In genomic region chr13:92440286-92440685, GRCm38 (mm10) we compare ENCODE assay signal across 27 mouse cellular contexts. TPM values are rescaled to one million over a fixed set of nuclear protein-coding genes. Genes with fewer than 3 reads are reported as not detected.
DNase-seq lines count a peak whose midpoint lies in the region; ATAC-seq and TF ChIP-seq lines count a peak whose summit lies in the region.
"Had no signal": no experiment of that assay in that cellular context is flagged by ENCODE, and none has a peak within 500 bp of the region (broad histone marks: within the 10 kb centered on the region; RNA-seq: fewer than 3 reads in every experiment).

No protein-coding gene starts in this region.

- H3K9me3 ChIP-seq in liver, embryonic 12.5 days (replicated peaks) = no peaks in the 10 kb centered on the region
- H3K9me3 ChIP-seq: embryonic facial prominence, embryonic 13.5 days; embryonic facial prominence, embryonic 15.5 days; forebrain, embryonic 10.5 days; forebrain, embryonic 12.5 days; G1E had no signal

- WGBS in liver, embryonic 12.5 days (ENCODE audit: insufficient replicate concordance) = 66% methylated on average over 13 of the region's 13 CpGs

- no peak overlapping the region for H3K9ac ChIP-seq in liver, embryonic 12.5 days
- H3K9ac ChIP-seq: embryonic facial prominence, embryonic 13.5 days; embryonic facial prominence, embryonic 15.5 days; forebrain, embryonic 12.5 days had no signal

- no peak for ATAC-seq in liver, embryonic 12.5 days
- ATAC-seq: forebrain, embryonic 14.5 days; forebrain, embryonic 16.5 days had no signal

- DNase-seq in testis, postnatal 10 days (ENCODE audit: low spot score) = no peak
- DNase-seq in NIH3T3 (ENCODE audit: low read depth) (peak; percentile 7), ZHBTc4 (ENCODE audit: low read depth, low spot score) (peak; percentile 56)
- DNase-seq in testis, postnatal 14 days (ENCODE audit: low spot score) = peak; percentile 41
- DNase-seq in ovary, postnatal 14 days (ENCODE audit: low spot score) = no peak
- no peak for DNase-seq in layer of hippocampus, postnatal 10 days (ENCODE audit: low spot score in 2 of 2)
- DNase-seq: adrenal gland, adult 2 months; adrenal gland, postnatal 10 days; adrenal gland, postnatal 25 days; cerebellum, adult 11-12 months; cerebellum, adult 2 months; cerebellum, adult 9-10 months; cerebellum, postnatal 10 days; cerebellum, postnatal 25 days; embryo, embryonic 11 days had no signal

- no peak overlapping the region for H3K4me2 ChIP-seq in liver, embryonic 12.5 days
- H3K4me2 ChIP-seq: embryonic facial prominence, embryonic 13.5 days; embryonic facial prominence, embryonic 15.5 days; forebrain, embryonic 12.5 days had no signal

- no peak overlapping the region for H3K27ac ChIP-seq in testis, adult 2 months (ENCODE audit: control insufficient read depth, insufficient read depth, low read depth, low read length)
- H3K27ac ChIP-seq in liver, embryonic 12.5 days = no peak overlapping the region
- H3K27ac ChIP-seq: embryonic facial prominence, embryonic 13.5 days; embryonic facial prominence, embryonic 15.5 days; forebrain, embryonic 10.5 days; forebrain, embryonic 12.5 days had no signal

- H3K36me3 ChIP-seq in testis, adult 2 months (ENCODE audit: control insufficient read depth, insufficient read depth, low read length) = no peaks in the 10 kb centered on the region
- no peaks in the 10 kb centered on the region for H3K36me3 ChIP-seq in liver, embryonic 12.5 days
- H3K36me3 ChIP-seq: embryonic facial prominence, embryonic 13.5 days; embryonic facial prominence, embryonic 15.5 days; forebrain, embryonic 10.5 days; forebrain, embryonic 12.5 days; G1E had no signal

- TF ChIP-seq POLR2A in testis, adult 2 months (IDR thresholded peaks at IDR 0.05; ENCODE audit: control insufficient read depth, low read depth, low read length) = no peak

- no peak for TF ChIP-seq CTCF in testis, adult 2 months (IDR thresholded peaks at IDR 0.05; ENCODE audit: control insufficient read depth, insufficient read depth, insufficient replicate concordance, low read depth, low read length)

- peak overlapping the region; percentile 8; the same call in 1 of the 2 replicates for H3K4me3 ChIP-seq in testis, adult 2 months (ENCODE audit: control insufficient read depth, low read depth, low read length)
- H3K4me3 ChIP-seq in liver, embryonic 12.5 days = no peak overlapping the region
- H3K4me3 ChIP-seq: embryonic facial prominence, embryonic 13.5 days; embryonic facial prominence, embryonic 15.5 days; erythroblast, embryonic 14.5 days; forebrain, embryonic 10.5 days; forebrain, embryonic 12.5 days had no signal

- H3K4me1 ChIP-seq in testis, adult 2 months (ENCODE audit: control insufficient read depth, insufficient read depth, low read length) = peaks cover 11% of the 10 kb centered on the region
- H3K4me1 ChIP-seq in liver, embryonic 12.5 days = no peaks in the 10 kb centered on the region
- H3K4me1 ChIP-seq: embryonic facial prominence, embryonic 13.5 days; embryonic facial prominence, embryonic 15.5 days; forebrain, embryonic 10.5 days; forebrain, embryonic 12.5 days had no signal

- no peaks in the 10 kb centered on the region for H3K27me3 ChIP-seq in testis, adult 2 months (ENCODE audit: control insufficient read depth, insufficient read depth, low read length)
- H3K27me3 ChIP-seq in liver, embryonic 12.5 days (replicated peaks) = no peaks in the 10 kb centered on the region
- H3K27me3 ChIP-seq: embryonic facial prominence, embryonic 13.5 days; embryonic facial prominence, embryonic 15.5 days; forebrain, embryonic 12.5 days had no signal

RNA-seq across cellular contexts. Expression of gene Ankrd34b, which starts 14.6 kb away (rescaled TPM):
- polyA plus RNA-seq in testis, adult 2 months (2012; rRNA removed) = 0.06 and 0.08 TPM in 2 replicates
- not detected in 2 replicates for polyA plus RNA-seq in liver, embryonic 12.5 days (2016; fragmentation: Nextera tagmentation; extraction: Ambion mirVana)
- total RNA-seq in layer of hippocampus, postnatal 10 days (2021) = 10 to 100 TPM; 11.2 to 13.3 TPM
- polyA plus RNA-seq: C2C12; embryonic facial prominence, embryonic 11.5 days; embryonic facial prominence, embryonic 13.5 days; erythroblast, embryonic 14.5 days; G1E had no signal

RNA-seq across cellular contexts. Expression of gene Fam151b, which starts 43.5 kb away (rescaled TPM):
- polyA plus RNA-seq in testis, adult 2 months (2012; rRNA removed) = 10.5 and 11.3 TPM in 2 replicates
- 0.19 TPM in 1 of 2 replicates, not detected in the other for polyA plus RNA-seq in liver, embryonic 12.5 days (2016; fragmentation: Nextera tagmentation; extraction: Ambion mirVana)
- total RNA-seq in layer of hippocampus, postnatal 10 days (2021) = 10 to 100 TPM in 1 of 2 experiments, 1 to 10 TPM in 1; 8.6 to 10.1 TPM
- polyA plus RNA-seq: embryonic facial prominence, embryonic 11.5 days; erythroblast, embryonic 14.5 days; G1E had no signal

Comparison
In these comparisons a context has a peak if more than half of its experiments do, and no peak if none do; other contexts are left out.
1. DNase-seq: peak in NIH3T3 (single experiment), ZHBTc4 (single experiment) and testis, postnatal 14 days (single experiment); none in testis, postnatal 10 days (single experiment), ovary, postnatal 14 days (single experiment) and layer of hippocampus, postnatal 10 days (0 of 2).